Mouse (Mus musculus) limb, embryonic 12.5 days (tissue): ENCODE measurements around the gene Lsm6. TPM values are rescaled to one million over a fixed set of nuclear protein-coding genes. Genes with fewer than 3 reads are reported as not detected.

Source experiments
- ATAC-seq: fragments of 200-750 bp; cut with Nextera tagmentation; 2 replicates; pipeline ENCODE4 v1.8.0; 2017; ENCODE audit warnings: low read depth, moderate TSS enrichment; ENCODE audit not compliant: insufficient number of reproducible peaks, insufficient read depth, low FRiP score, low TSS enrichment
- H3K27ac ChIP-seq: fragments of 300-500 bp; sonication (generic); 2 replicates; pipeline ENCODE4 v1.5.1; 2016; ENCODE audit warnings: mild to moderate bottlenecking, moderate library complexity
- H3K27me3 ChIP-seq: fragments of 300-500 bp; sonication (generic); 2 replicates; pipeline ENCODE4 v1.6.1; 2016; ENCODE audit warnings: mild to moderate bottlenecking, moderate library complexity
- H3K36me3 ChIP-seq: fragments of 300-500 bp; sonication (generic); 2 replicates; pipeline ENCODE4 v1.6.1; 2016; ENCODE audit warnings: mild to moderate bottlenecking, moderate library complexity
- H3K4me1 ChIP-seq: fragments of 300-500 bp; sonication (generic); replicated peaks from 2 replicates; pipeline ENCODE4 v1.6.1; 2016
- H3K4me2 ChIP-seq: fragments of 300-500 bp; sonication (generic); 2 replicates; pipeline ENCODE4 v1.6.1; 2016; ENCODE audit warnings: mild to moderate bottlenecking, moderate library complexity
- H3K4me3 ChIP-seq: fragments of 300-500 bp; sonication (generic); replicated peaks from 2 replicates; pipeline ENCODE4 v1.5.1; 2016; ENCODE audit warnings: mild to moderate bottlenecking
- H3K9ac ChIP-seq: fragments of 300-500 bp; sonication (generic); replicated peaks from 2 replicates; pipeline ENCODE4 v1.6.1; 2016; ENCODE audit warnings: mild to moderate bottlenecking, moderate library complexity
- H3K9me3 ChIP-seq: fragments of 300-500 bp; sonication (generic); 2 replicates; pipeline ENCODE4 v1.6.1; 2016; ENCODE audit warnings: mild to moderate bottlenecking, moderate library complexity
- WGBS: fragments of 180-500 bp; shearing (Covaris S2); methylation state at CpG from one replicate; pipeline ENCODE4 v1.1.7; 2016; 5-methylcytosine and 5-hydroxymethylcytosine counted together
- polyA plus RNA-seq: library from polyadenylated mRNA; unstranded; fragments of >200 nt; fragmentation: Nextera tagmentation; extraction: Ambion mirVana; gene quantifications from 2 replicates; pipeline ENCODE4 v1.2.1, GENCODE M21; 2016

Gene Lsm6
- polyA plus RNA-seq, 1 experiment from 2014 or later = 262 TPM

DNA sequence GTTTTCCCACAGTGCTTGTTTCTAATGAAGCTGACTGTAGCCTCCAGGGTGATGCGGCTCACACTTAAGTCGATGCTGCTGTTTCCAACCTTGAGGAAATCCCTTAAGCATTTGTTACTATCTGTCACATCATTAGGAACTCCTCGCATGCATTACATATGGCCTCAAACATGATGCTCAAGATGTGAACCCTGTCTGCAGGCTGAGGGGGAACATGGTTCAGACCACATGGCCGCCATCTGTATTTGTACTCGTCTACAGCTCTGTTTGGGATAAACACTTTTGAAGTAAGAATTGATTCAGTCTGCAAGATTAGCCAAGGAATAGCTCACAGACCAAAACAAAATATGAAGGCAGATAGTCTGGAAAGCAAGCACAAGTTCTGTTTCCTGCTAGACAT, 14.9 kb downstream of the Lsm6 start:
- peaks cover 89% of the 10 kb centered on the region for H3K36me3 ChIP-seq
- H3K27ac ChIP-seq = no peak overlapping the region
- 89% methylated on average over 5 of the region's 5 CpGs for WGBS
- H3K27me3 ChIP-seq = no peaks in the 10 kb centered on the region
- ATAC-seq = no peak
- no peak overlapping the region for H3K9ac ChIP-seq
- H3K9me3 ChIP-seq = no peaks in the 10 kb centered on the region
- no peaks in the 10 kb centered on the region for H3K4me1 ChIP-seq
- H3K4me3 ChIP-seq = no peak overlapping the region
- no peak overlapping the region for H3K4me2 ChIP-seq

- Histone ChIP-seq H3K4me3 (no peak overlapping the region), H3K36me3 (peaks cover 41% of the 10 kb centered on the region), H3K27ac (no peak overlapping the region), H3K4me2 (no peak overlapping the region), H3K9ac (no peak overlapping the region), H3K4me1 (no peaks in the 10 kb centered on the region), H3K27me3 (no peaks in the 10 kb centered on the region), H3K9me3 (no peaks in the 10 kb centered on the region)
- ATAC-seq = no peak
- WGBS = 94% methylated on average over 6 of the region's 6 CpGs
Measured at GRCm38 (mm10) chr8:78801201-78801600, 19.7 kb downstream of the Lsm6 start.

DNA sequence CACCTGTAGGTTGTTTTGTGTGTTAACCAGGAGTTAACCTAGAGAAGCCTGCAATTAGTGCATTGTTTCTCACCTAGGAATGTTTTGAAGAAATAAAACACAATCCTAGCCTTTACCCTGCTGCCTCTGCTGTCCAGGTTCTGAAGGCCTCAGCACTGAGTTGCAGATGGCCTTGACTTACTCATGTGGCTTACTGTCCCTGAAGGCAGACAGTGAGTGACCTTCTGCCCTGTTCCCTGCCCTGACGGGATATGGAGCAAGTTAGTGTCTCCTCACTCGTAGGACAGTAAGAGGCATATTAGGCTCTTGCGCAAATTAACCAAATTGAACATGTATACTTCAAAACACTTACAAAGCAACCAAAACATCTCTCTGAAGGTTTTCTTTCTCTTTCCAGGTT, 22.3 kb downstream of the Lsm6 start:
- 85% methylated on average over 3 of the region's 3 CpGs for WGBS
- Histone ChIP-seq H3K27ac (no peak overlapping the region), H3K9ac (no peak overlapping the region), H3K9me3 (no peaks in the 10 kb centered on the region), H3K4me1 (no peaks in the 10 kb centered on the region), H3K36me3 (peaks cover 17% of the 10 kb centered on the region), H3K4me3 (no peak overlapping the region), H3K27me3 (no peaks in the 10 kb centered on the region), H3K4me2 (no peak overlapping the region)
- ATAC-seq = no peak

DNA sequence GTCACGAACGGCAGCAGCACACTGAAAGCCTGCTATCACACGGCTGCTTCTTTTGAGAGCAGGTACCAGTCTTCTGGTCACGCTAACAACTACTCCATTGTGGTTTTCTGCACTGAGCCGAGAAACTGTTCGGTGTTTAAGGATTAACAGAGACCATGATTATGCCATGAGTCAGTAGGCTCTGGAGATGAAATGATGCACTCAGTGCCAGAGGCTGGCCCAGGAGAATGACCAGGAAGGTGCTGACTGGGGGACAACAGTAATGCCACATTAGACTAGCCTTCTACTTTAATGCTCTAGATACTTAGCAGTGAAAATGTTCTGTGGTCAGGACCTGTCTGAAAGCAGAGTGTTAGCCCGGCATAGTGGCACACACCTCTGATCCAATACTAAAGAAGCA, 23.0 kb downstream of the Lsm6 start:
- H3K9me3 ChIP-seq = no peaks in the 10 kb centered on the region
- WGBS = 92% methylated on average over 7 of the region's 7 CpGs
- no peak overlapping the region for H3K4me2 ChIP-seq
- no peak for ATAC-seq
- H3K36me3 ChIP-seq = peaks cover 12% of the 10 kb centered on the region; the same call in 1 of the 2 replicates
- H3K9ac ChIP-seq = no peak overlapping the region
- H3K27me3 ChIP-seq = no peaks in the 10 kb centered on the region
- no peaks in the 10 kb centered on the region for H3K4me1 ChIP-seq
- H3K4me3 ChIP-seq = no peak overlapping the region
- no peak overlapping the region for H3K27ac ChIP-seq

GRCm38 (mm10) chr8:78793231-78793630, 27.7 kb downstream of the Lsm6 start:
- Histone ChIP-seq H3K27ac (no peak overlapping the region), H3K4me2 (no peak overlapping the region), H3K9ac (no peak overlapping the region), H3K4me3 (no peak overlapping the region), H3K27me3 (no peaks in the 10 kb centered on the region), H3K4me1 (no peaks in the 10 kb centered on the region), H3K36me3 (no peaks in the 10 kb centered on the region), H3K9me3 (no peaks in the 10 kb centered on the region)
- ATAC-seq = no peak
- 71% methylated on average over 4 of the region's 4 CpGs for WGBS

- H3K4me1 ChIP-seq = no peaks in the 10 kb centered on the region
- H3K27ac ChIP-seq = no peak overlapping the region
- no peak overlapping the region for H3K4me2 ChIP-seq
- 90% methylated on average over 9 of the region's 9 CpGs for WGBS
- H3K9me3 ChIP-seq = no peaks in the 10 kb centered on the region
- H3K36me3 ChIP-seq = no peaks in the 10 kb centered on the region
- no peak overlapping the region for H3K9ac ChIP-seq
- no peak overlapping the region for H3K4me3 ChIP-seq
- ATAC-seq = no peak
- no peaks in the 10 kb centered on the region for H3K27me3 ChIP-seq
Measured at GRCm38 (mm10) chr8:78776816-78777215, 44.1 kb downstream of the Lsm6 start.

- H3K4me1 ChIP-seq = no peaks in the 10 kb centered on the region
- H3K36me3 ChIP-seq = no peaks in the 10 kb centered on the region
- H3K27ac ChIP-seq = no peak overlapping the region
- no peaks in the 10 kb centered on the region for H3K27me3 ChIP-seq
- H3K9ac ChIP-seq = no peak overlapping the region
- ATAC-seq = no peak
- H3K4me2 ChIP-seq = no peak overlapping the region
- 78% methylated on average over 7 of the region's 7 CpGs for WGBS
- H3K4me3 ChIP-seq = no peak overlapping the region
- no peaks in the 10 kb centered on the region for H3K9me3 ChIP-seq
Measured at GRCm38 (mm10) chr8:78771256-78771655, 49.7 kb downstream of the Lsm6 start.

- Histone ChIP-seq H3K27me3 (no peaks in the 10 kb centered on the region), H3K27ac (no peak overlapping the region), H3K4me3 (no peak overlapping the region), H3K4me2 (no peak overlapping the region), H3K4me1 (no peaks in the 10 kb centered on the region), H3K9ac (no peak overlapping the region), H3K36me3 (no peaks in the 10 kb centered on the region), H3K9me3 (no peaks in the 10 kb centered on the region)
- ATAC-seq = no peak
- 93% methylated on average over 3 of the region's 3 CpGs for WGBS
Measured at GRCm38 (mm10) chr8:78770584-78770983, 50.4 kb downstream of the Lsm6 start.

- no peak overlapping the region for H3K27ac ChIP-seq
- H3K4me1 ChIP-seq = no peaks in the 10 kb centered on the region
- ATAC-seq = no peak
- H3K36me3 ChIP-seq = no peaks in the 10 kb centered on the region
- H3K4me2 ChIP-seq = no peak overlapping the region
- no peaks in the 10 kb centered on the region for H3K27me3 ChIP-seq
- H3K4me3 ChIP-seq = no peak overlapping the region
- no peak overlapping the region for H3K9ac ChIP-seq
- WGBS = 81% methylated on average over 1 of the region's 1 CpGs
- H3K9me3 ChIP-seq = peaks cover 12% of the 10 kb centered on the region; the same call in 1 of the 2 replicates
Measured at GRCm38 (mm10) chr8:78765556-78765955, 55.4 kb downstream of the Lsm6 start.

- Histone ChIP-seq H3K9ac (no peak overlapping the region), H3K4me3 (no peak overlapping the region), H3K4me2 (no peak overlapping the region), H3K27ac (no peak overlapping the region), H3K27me3 (no peaks in the 10 kb centered on the region), H3K4me1 (no peaks in the 10 kb centered on the region), H3K36me3 (no peaks in the 10 kb centered on the region), H3K9me3 (peaks cover 12% of the 10 kb centered on the region; the same call in 1 of the 2 replicates)
- no peak for ATAC-seq
Measured at GRCm38 (mm10) chr8:78764976-78765375, 56.0 kb downstream of the Lsm6 start.

- Histone ChIP-seq H3K4me1 (0 out of 2 replicates have a peak, but pooled peaks cover 3% of the 10 kb centered on the region), H3K27ac (no peak overlapping the region), H3K27me3 (no peaks in the 10 kb centered on the region), H3K4me2 (no peak overlapping the region), H3K4me3 (no peak overlapping the region), H3K9me3 (peaks cover 12% of the 10 kb centered on the region; the same call in 1 of the 2 replicates), H3K36me3 (no peaks in the 10 kb centered on the region), H3K9ac (no peak overlapping the region)
- ATAC-seq = no peak
Measured at GRCm38 (mm10) chr8:78759139-78759538, 61.8 kb downstream of the Lsm6 start.

DNA sequence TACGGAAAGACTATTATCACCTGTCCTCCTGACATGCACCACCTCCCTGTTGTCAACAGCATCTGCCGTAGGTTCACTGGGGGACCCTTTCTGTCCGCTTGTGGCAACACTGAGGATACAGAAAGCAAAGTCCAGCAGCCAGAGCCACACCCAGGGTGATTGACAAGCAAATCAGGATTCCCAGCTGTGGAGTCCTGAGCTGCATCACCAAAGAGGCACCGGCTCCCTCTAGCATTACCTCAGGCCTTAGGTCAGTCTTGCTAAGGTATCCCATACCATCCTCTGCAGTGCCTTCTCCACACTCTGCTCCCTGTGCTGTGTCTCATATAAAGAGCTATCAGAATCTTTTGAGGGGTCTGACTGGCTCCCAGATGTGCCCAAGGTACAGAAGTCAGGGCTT, 66.0 kb downstream of the Lsm6 start:
- Histone ChIP-seq H3K36me3 (no peaks in the 10 kb centered on the region), H3K9ac (no peak overlapping the region), H3K27me3 (no peaks in the 10 kb centered on the region), H3K9me3 (no peaks in the 10 kb centered on the region), H3K4me2 (no peak overlapping the region), H3K4me3 (no peak overlapping the region), H3K4me1 (peaks cover 20% of the 10 kb centered on the region), H3K27ac (no peak overlapping the region)
- ATAC-seq = no peak
- WGBS = 78% methylated on average over 4 of the region's 4 CpGs
